ENCODE assay signal across 18 mouse cellular contexts in the genomic region with DNA sequence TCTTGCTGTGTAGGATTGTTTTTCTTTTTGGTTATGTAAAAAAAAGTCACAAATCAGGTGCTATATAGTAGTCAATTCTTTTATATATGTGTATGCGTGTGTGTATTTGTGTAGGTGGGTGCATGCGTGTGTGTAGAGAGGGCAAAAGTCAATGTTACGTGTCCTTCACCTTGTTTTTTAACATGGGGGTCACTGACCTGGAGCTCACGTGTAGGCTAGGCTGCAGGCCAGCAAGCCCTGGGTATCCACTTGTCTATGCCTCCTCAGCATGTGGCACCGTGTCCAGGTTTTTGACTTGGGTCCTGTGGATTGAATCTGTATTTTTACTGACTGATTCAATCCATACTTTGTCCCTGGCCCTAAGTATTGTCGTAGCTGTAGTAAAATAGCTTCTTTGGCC.
"Had no signal": no experiment of that assay in that cellular context is flagged by ENCODE, and none has a peak within 500 bp of the region (broad histone marks: within the 10 kb centered on the region; RNA-seq: fewer than 3 reads in every experiment).

No protein-coding gene starts in this region.

- H3K4me3 ChIP-seq: midbrain, embryonic 10.5 days; midbrain, embryonic 12.5 days; myocyte; neural tube, embryonic 13.5 days; neural tube, embryonic 15.5 days had no signal

- H3K4me2 ChIP-seq: lung, embryonic 14.5 days; midbrain, embryonic 12.5 days; neural tube, embryonic 13.5 days; neural tube, embryonic 15.5 days had no signal

- DNase-seq: lung, embryonic 14.5 days; lung, postnatal 10 days; lung, postnatal 4 days; midbrain, embryonic 14.5 days; retina, postnatal 1 day; right cerebral cortex, adult 18-20 months; right cerebral cortex, postnatal 25 days; right cerebral cortex, postnatal 4 days; spleen, adult 18-20 months; thymus, adult 18-20 months; thymus, postnatal 14 days; thymus, postnatal 36 days had no signal

- H3K9me3 ChIP-seq: midbrain, embryonic 10.5 days; midbrain, embryonic 12.5 days; neural tube, embryonic 13.5 days; neural tube, embryonic 15.5 days had no signal

- H3K27ac ChIP-seq: midbrain, embryonic 10.5 days; midbrain, embryonic 12.5 days; neural tube, embryonic 13.5 days; neural tube, embryonic 15.5 days had no signal

- ATAC-seq: midbrain, embryonic 16.5 days had no signal

- H3K4me1 ChIP-seq: midbrain, embryonic 10.5 days; midbrain, embryonic 12.5 days; neural tube, embryonic 13.5 days; neural tube, embryonic 15.5 days had no signal

- H3K27me3 ChIP-seq: midbrain, embryonic 12.5 days; neural tube, embryonic 13.5 days; neural tube, embryonic 15.5 days had no signal

- H3K9ac ChIP-seq: lung, embryonic 14.5 days; midbrain, embryonic 12.5 days; neural tube, embryonic 13.5 days; neural tube, embryonic 15.5 days had no signal
